Mouse (Mus musculus) heart, embryonic 15.5 days (tissue): ENCODE data around the gene Naaladl1. TPM values are rescaled to one million over a fixed set of nuclear protein-coding genes. Genes with fewer than 3 reads are reported as not detected.

ENCODE experiments used
- ATAC-seq: fragments of 200-750 bp; cut with Nextera tagmentation; replicated peaks from 2 replicates; pipeline ENCODE4 v1.8.0; 2017; ENCODE audit warnings: low read depth, moderate TSS enrichment; ENCODE audit not compliant: insufficient number of reproducible peaks, insufficient read depth, low FRiP score
- H3K27ac ChIP-seq: fragments of 300-500 bp; sonication (generic); 2 replicates; pipeline ENCODE4 v1.5.1; 2015; ENCODE audit warnings: mild to moderate bottlenecking, inconsistent platforms
- H3K27me3 ChIP-seq: fragments of 300-500 bp; sonication (generic); 2 replicates; pipeline ENCODE4 v1.6.1; 2015; ENCODE audit warnings: inconsistent platforms
- H3K36me3 ChIP-seq: fragments of 300-500 bp; sonication (generic); 2 replicates; pipeline ENCODE4 v1.6.1; 2015; ENCODE audit warnings: mild to moderate bottlenecking, inconsistent platforms
- H3K4me1 ChIP-seq: fragments of 300-500 bp; sonication (generic); replicated peaks from 2 replicates; pipeline ENCODE4 v1.6.1; 2015; ENCODE audit warnings: inconsistent platforms
- H3K4me2 ChIP-seq: fragments of 300-500 bp; sonication (generic); 2 replicates; pipeline ENCODE4 v1.6.1; 2015; ENCODE audit warnings: inconsistent platforms, mild to moderate bottlenecking, moderate library complexity
- H3K4me3 ChIP-seq: fragments of 300-500 bp; sonication (generic); 2 replicates; pipeline ENCODE4 v1.5.1; 2015; ENCODE audit warnings: mild to moderate bottlenecking, inconsistent platforms
- H3K9ac ChIP-seq: fragments of 300-500 bp; sonication (generic); 2 replicates; pipeline ENCODE4 v1.6.1; 2015; ENCODE audit warnings: mild to moderate bottlenecking, inconsistent platforms
- H3K9me3 ChIP-seq: fragments of 300-500 bp; sonication (generic); replicated peaks from 2 replicates; pipeline ENCODE4 v1.6.1; 2016; ENCODE audit warnings: inconsistent platforms
- WGBS: fragments of 180-500 bp; shearing (Covaris S2); methylation state at CpG from one replicate; pipeline ENCODE4 v1.1.7; 2015; ENCODE audit warnings: mixed read lengths; 5-methylcytosine and 5-hydroxymethylcytosine counted together
- polyA plus RNA-seq: library from polyadenylated mRNA; unstranded; fragments of >200 nt; fragmentation: Nextera tagmentation; extraction: Ambion mirVana; gene quantifications from 2 replicates; pipeline ENCODE4 v1.2.1, GENCODE M21; 2015

Gene Naaladl1
- polyA plus RNA-seq, 1 experiment from 2014 or later: 0.21 TPM

DNA sequence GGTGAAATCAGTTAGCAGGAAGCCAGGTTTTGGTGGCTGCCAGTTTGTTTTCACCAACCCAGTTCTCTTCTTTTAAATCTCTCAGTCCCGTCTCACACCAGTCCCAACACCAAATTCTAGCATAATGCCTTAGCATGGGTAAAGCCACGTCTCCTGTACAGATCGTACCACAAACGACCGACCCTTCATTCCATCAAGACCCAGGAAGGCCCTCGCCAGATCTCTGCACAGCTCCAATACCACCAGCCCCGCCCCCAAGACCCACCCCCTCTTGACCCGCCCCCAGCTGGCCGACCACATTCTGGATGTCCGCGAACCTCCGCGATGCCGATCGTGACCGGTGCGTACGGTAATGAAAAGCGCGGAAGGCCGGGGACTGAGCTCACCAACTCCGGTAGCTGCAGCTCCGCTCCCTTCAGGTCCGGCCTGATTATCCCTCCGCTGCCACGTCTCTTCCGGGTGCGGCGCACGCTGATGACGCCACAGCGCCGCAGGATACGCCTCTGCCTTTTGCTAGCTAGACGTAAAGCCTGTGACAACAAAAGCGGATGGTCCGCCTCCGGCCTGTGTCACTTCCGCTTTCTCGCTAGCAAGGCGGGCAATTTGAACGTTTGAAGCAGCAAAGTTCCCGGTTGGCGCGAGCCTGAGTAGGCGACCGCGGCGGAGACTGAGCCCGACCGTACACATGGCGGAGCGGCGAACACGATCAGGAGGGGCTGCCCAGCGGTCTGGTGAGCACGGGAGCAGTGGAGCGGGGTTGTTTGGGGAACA lies 20.9 kb upstream of the Naaladl1 start, which contains the start of the genes Zfpl1 and Cdca5:
Zfpl1 (minus strand) TSS at position 479 of the 771 bp plus-strand sequence.
Cdca5 (plus strand) TSS at position 506 of the 771 bp plus-strand sequence.
- no peaks in the 10 kb centered on the region for H3K27me3 ChIP-seq
- peak within 1 kb of the TSS; percentile 66 for H3K27ac ChIP-seq
- peak within 1 kb of the TSS; percentile 94 for H3K4me2 ChIP-seq
- peaks cover 23% of the 10 kb centered on the region for H3K4me1 ChIP-seq
- ATAC-seq: peak; percentile 88
- no peaks in the 10 kb centered on the region for H3K9me3 ChIP-seq
- peak within 1 kb of the TSS; percentile 87 for H3K4me3 ChIP-seq
- peaks cover 41% of the 10 kb centered on the region for H3K36me3 ChIP-seq
- peak within 1 kb of the TSS; percentile 72 for H3K9ac ChIP-seq
- under 1% methylated on average over 58 of the region's 58 CpGs for WGBS

DNA sequence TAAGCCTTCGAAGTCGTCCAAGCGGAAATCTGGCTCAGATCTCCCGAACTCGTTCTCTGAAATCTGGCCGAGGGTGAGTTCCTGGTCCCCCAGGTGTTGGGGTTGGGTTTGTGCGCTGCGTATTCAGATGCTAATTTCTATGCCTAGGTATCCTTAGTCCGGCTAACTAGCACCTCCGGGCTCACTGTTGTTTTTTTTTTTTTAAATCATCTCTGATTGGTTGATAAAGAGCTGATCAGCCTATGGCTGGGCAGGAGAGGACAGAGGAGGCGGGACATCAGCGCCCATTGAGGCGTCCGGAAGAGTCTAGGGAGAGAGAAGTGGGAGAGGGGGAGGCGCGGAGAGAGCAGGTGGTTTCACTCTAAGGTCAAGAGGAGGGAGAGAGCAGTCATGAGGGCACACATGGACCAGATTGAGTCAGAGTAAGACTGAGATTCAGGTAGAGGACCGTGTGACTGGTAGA lies 20.1 kb upstream of the Naaladl1 start:
- peaks cover 23% of the 10 kb centered on the region for H3K4me1 ChIP-seq
- H3K4me2 ChIP-seq: peak overlapping the region; percentile 94
- H3K27me3 ChIP-seq: no peaks in the 10 kb centered on the region
- peak; percentile 54 for ATAC-seq
- peak overlapping the region; percentile 66 for H3K27ac ChIP-seq
- H3K9me3 ChIP-seq: no peaks in the 10 kb centered on the region
- H3K9ac ChIP-seq: peak overlapping the region; percentile 72
- H3K36me3 ChIP-seq: peaks cover 43% of the 10 kb centered on the region
- H3K4me3 ChIP-seq: peak overlapping the region; percentile 87
- under 1% methylated on average over 17 of the region's 17 CpGs for WGBS

DNA sequence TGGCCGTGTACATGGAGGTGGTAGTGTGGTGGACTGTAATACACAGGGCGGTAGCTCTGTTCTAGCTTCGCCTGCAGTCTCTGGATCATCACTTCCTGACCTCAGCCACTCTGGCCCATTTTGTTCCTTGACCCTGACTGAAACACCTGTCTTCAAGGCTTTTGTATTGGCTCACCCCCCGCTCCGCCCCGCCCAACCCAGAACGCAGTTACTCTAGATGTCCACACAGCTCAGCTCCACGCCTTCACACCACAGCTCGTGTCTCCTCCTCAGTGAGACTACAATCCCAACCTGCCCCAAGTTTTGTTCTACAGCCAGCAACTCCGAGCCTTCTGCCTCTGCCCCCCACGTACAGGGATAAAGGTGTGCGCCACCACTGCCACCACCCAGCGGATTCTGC lies 16.7 kb upstream of the Naaladl1 start:
- Histone ChIP-seq H3K4me1 (peaks cover 18% of the 10 kb centered on the region), H3K27me3 (no peaks in the 10 kb centered on the region), H3K36me3 (peaks cover 36% of the 10 kb centered on the region), H3K4me3 (no peak overlapping the region), H3K9me3 (no peaks in the 10 kb centered on the region), H3K27ac (no peak overlapping the region), H3K4me2 (no peak overlapping the region), H3K9ac (no peak overlapping the region)
- no peak for ATAC-seq
- 93% methylated on average over 13 of the region's 13 CpGs for WGBS

DNA sequence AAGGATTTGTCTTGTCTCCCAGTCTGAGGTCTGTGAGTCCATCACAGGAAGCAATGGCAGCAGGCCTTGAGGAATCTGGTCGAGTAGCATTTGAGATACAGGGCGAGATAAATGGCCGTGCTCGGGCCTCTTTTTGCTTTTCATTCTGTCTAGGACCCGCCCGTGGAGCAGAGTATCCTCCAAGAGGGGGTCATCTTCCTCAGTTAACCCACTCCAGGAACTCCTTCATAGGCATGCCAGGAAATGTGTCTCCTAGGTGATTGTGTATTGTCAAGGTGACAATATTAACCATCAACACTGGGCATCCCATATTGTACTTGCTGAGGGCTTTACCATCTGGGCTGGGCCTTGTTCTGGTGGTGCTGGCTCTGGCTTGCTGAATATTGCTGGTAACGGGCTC lies 11.5 kb upstream of the Naaladl1 start, which contains the start of gene AC131692.1:
AC131692.1 (plus strand) TSS at position 301 of the 400 bp plus-strand sequence.
- Histone ChIP-seq H3K9me3 (no peaks in the 10 kb centered on the region), H3K27me3 (no peaks in the 10 kb centered on the region), H3K36me3 (peaks cover 30% of the 10 kb centered on the region), H3K4me3 (no peak within 1 kb of the TSS), H3K9ac (no peak within 1 kb of the TSS), H3K4me1 (no peaks in the 10 kb centered on the region), H3K27ac (no peak within 1 kb of the TSS), H3K4me2 (no peak within 1 kb of the TSS)
- no peak for ATAC-seq
- WGBS: 87% methylated on average over 7 of the region's 7 CpGs

DNA sequence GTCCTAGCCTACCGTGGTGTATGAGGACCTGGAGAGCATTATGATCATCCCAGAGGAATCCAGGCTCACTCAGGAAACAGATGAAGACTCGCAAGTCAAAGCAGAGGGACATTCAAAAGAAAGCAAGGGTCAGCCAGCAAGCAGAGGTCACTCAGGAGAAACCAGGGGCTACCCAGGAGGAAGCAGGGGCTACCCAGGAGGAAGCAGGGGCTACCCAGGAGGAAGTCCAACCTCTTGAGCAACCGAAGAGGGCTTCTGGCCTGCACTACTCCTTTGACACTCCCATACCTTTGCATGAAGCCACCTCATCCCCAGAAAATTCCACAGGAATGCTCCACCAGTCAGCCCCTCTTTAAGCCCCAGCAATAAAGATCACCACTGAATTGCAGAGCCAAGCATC lies 7.7 kb upstream of the Naaladl1 start:
- Histone ChIP-seq H3K4me1 (no peaks in the 10 kb centered on the region), H3K4me3 (no peak overlapping the region), H3K36me3 (0 out of 2 replicates have a peak, but pooled peaks cover 6% of the 10 kb centered on the region), H3K4me2 (no peak overlapping the region), H3K27me3 (no peaks in the 10 kb centered on the region), H3K9ac (no peak overlapping the region), H3K27ac (no peak overlapping the region), H3K9me3 (no peaks in the 10 kb centered on the region)
- 75% methylated on average over 3 of the region's 3 CpGs for WGBS
- no peak for ATAC-seq

DNA sequence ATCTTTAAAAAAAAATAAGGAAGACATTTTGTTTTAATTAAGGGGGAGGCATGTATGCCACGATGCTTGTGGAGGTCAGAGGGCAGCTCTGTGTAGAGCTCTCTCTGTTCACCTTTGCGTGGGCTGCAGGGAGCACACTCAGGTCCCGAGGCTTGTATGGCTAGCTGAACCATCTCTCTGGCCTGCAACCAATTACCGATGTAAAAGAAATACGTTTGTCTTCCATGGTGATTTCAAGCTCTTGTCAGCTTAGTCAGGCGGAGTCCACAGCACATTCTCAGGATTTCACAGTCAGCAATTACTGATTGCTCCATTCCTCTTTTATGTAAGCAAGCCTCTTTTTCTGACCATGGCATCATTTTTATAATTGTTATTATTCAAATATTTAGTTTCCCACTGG lies 4.4 kb upstream of the Naaladl1 start:
- no peak for ATAC-seq
- H3K27ac ChIP-seq: no peak overlapping the region
- no peaks in the 10 kb centered on the region for H3K36me3 ChIP-seq
- H3K4me1 ChIP-seq: no peaks in the 10 kb centered on the region
- WGBS: 73% methylated on average over 6 of the region's 6 CpGs
- no peaks in the 10 kb centered on the region for H3K9me3 ChIP-seq
- H3K9ac ChIP-seq: no peak overlapping the region
- no peak overlapping the region for H3K4me2 ChIP-seq
- H3K27me3 ChIP-seq: no peaks in the 10 kb centered on the region
- no peak overlapping the region for H3K4me3 ChIP-seq

DNA sequence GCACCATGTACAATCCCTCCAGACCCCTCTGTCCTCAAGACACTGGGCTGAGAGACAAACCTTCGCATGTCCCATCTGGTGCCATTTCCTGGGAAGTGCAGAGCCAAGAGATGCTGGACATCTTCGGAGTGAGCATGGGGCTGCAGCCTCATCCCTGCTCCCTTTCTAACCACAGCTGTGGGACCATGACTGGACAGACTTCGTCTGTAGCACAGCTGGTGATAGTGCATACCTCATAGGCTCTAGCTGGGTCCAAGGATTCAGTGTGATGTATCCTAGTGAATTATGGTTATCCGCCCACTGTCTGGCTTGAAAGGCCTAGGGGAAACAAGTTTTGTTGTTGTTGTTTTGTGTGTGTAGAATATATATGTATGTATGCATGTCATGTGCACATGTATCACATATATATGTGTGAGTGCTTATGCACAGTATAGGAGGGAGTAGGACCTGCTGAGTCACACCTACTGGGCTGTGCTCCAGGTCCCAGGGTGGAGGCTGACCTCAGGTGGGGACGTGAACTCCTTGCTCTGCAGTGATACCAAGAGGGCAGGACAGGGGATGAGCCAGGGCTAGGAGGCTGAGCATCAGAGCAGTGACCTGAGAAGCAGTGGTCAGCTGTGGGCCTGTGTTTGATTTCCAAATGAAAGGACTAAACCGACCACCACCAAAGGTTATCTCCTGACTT lies 3.3 kb upstream of the Naaladl1 start:
- Histone ChIP-seq H3K4me2 (no peak overlapping the region), H3K27me3 (no peaks in the 10 kb centered on the region), H3K9me3 (no peaks in the 10 kb centered on the region), H3K36me3 (no peaks in the 10 kb centered on the region), H3K4me1 (no peaks in the 10 kb centered on the region), H3K9ac (no peak overlapping the region), H3K27ac (no peak overlapping the region), H3K4me3 (no peak overlapping the region)
- ATAC-seq: no peak
- 70% methylated on average over 6 of the region's 6 CpGs for WGBS

DNA sequence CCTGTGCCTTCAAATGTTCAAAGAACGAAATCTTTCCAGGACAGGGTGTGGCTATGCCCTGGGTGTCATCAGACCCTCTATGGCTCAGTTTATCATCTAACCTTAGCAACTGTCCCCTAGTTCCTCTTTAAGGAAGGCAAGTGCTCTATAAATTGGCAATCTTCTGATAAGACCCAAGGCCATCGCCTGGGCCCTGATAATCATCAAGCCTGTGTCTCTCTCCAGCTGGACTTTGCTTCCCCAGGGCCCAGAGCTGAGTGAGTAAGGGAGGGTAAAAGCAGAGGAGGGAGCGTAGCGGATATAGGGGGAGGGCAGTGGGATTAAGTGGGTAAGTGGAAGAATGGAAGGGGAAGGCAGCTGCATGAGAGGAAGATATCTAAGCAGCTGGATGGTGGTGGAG lies 1.1 kb upstream of the Naaladl1 start:
- H3K9ac ChIP-seq: no peak overlapping the region
- H3K27ac ChIP-seq: no peak overlapping the region
- WGBS: 52% methylated on average over 4 of the region's 4 CpGs
- H3K4me3 ChIP-seq: no peak overlapping the region
- no peaks in the 10 kb centered on the region for H3K9me3 ChIP-seq
- no peaks in the 10 kb centered on the region for H3K4me1 ChIP-seq
- H3K36me3 ChIP-seq: no peaks in the 10 kb centered on the region
- no peaks in the 10 kb centered on the region for H3K27me3 ChIP-seq
- H3K4me2 ChIP-seq: no peak overlapping the region
- ATAC-seq: no peak

DNA sequence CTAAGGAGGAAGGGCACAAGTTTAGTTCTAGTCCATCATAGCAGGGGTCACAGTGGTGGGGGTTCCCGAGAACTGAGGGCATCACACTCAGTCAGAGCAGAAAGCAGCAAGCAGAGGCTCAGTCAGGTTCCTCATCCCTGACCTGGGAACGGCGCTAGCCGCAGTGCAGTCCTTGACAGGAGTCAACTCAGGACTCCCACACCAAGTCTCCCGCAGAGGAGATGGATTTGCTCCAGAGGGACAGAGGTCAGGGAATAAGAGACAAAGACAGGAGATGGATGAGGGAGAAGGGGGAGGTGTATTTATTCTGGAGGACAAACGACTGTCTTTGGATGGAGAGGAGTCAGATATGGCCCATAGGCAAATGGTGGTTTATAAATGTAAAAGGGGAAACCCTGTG lies 7.5 kb downstream of the Naaladl1 start:
- peaks cover 18% of the 10 kb centered on the region for H3K4me1 ChIP-seq
- ATAC-seq: no peak
- H3K4me3 ChIP-seq: no peak overlapping the region
- WGBS: 51% methylated on average over 6 of the region's 6 CpGs
- H3K27ac ChIP-seq: no peak overlapping the region
- H3K4me2 ChIP-seq: no peak overlapping the region
- H3K27me3 ChIP-seq: no peaks in the 10 kb centered on the region
- no peaks in the 10 kb centered on the region for H3K9me3 ChIP-seq
- H3K36me3 ChIP-seq: peaks cover 20% of the 10 kb centered on the region
- H3K9ac ChIP-seq: no peak overlapping the region

DNA sequence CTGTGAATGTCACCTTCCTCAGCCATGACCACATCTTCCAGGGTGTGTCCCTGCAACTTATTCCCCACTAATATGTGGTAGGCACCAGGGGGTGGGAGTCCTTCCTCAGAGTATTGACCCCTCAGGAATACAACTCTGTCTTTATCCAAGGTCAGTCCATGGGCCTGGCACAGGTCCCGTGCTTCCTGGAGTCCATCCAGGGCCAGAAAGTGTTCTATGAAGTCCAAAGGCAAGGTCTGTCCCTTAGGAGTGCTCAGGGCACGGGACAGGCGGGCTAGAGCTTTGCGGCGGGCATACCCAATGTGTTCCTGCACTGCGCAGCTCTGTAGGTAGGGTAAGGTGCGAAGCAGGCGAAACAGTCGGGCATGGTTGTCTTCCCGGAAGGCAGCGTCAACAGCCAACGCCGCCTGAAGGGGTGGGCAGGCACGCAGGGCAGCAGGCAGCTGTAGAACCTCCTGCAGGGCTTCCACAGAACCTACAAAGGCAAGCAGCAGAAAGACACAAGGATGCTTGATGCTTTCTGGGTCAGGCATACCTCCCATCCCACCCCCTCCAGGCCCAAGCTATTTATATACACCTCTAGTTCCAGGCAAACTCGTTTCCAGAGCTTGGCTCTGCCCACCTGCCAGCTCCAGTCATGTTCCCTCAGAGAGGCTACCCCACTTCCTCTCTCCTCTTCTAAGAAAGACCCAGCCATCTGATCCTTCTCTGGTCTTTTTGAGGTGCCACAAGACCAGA lies 10.7 kb downstream of the Naaladl1 start:
- H3K4me1 ChIP-seq: peaks cover 24% of the 10 kb centered on the region
- WGBS: 82% methylated on average over 15 of the region's 15 CpGs
- H3K9me3 ChIP-seq: no peaks in the 10 kb centered on the region
- H3K36me3 ChIP-seq: peaks cover 23% of the 10 kb centered on the region
- H3K4me3 ChIP-seq: peak overlapping the region; percentile 71
- H3K9ac ChIP-seq: peak overlapping the region; percentile 3; the same call in 1 of the 2 replicates
- no peaks in the 10 kb centered on the region for H3K27me3 ChIP-seq
- ATAC-seq: no peak
- peak overlapping the region; percentile 93 for H3K4me2 ChIP-seq
- peak overlapping the region; percentile 33; the same call in 1 of the 2 replicates for H3K27ac ChIP-seq
